Mouse (Mus musculus) G1E (cell line): Measurements from ENCODE around the gene Foxk1.

ENCODE experiments used
- CTCF ChIP-seq: IDR thresholded peaks from 2 replicates; pipeline ENCODE4 v1.5.1; 2012; ENCODE audit warnings: low read depth, low read length, inconsistent platforms, mixed read lengths
- GATA1 ChIP-seq: IDR thresholded peaks from 2 replicates; pipeline ENCODE4 v1.6.1; 2012; ENCODE audit warnings: borderline replicate concordance, low read length, inconsistent platforms, mixed read lengths
- GATA2 ChIP-seq: IDR thresholded peaks from 2 replicates; pipeline ENCODE4 v1.6.1; 2012; ENCODE audit warnings: low read depth, low read length, inconsistent platforms, borderline replicate concordance
- POLR2AphosphoS5 ChIP-seq: IDR thresholded peaks from 2 replicates; pipeline ENCODE4 v1.6.1; 2012; ENCODE audit warnings: low read depth, low read length, inconsistent platforms; ENCODE audit not compliant: insufficient replicate concordance
- TAL1 ChIP-seq: conservative IDR thresholded peaks from 2 replicates; pipeline ENCODE4 v1.6.1; 2012; ENCODE audit warnings: low read depth, low read length, inconsistent platforms, mixed read lengths

- no peak for TF ChIP-seq GATA1
- no peak for TF ChIP-seq CTCF
- no peak for TF ChIP-seq TAL1
- no peak for TF ChIP-seq POLR2AphosphoS5
- TF ChIP-seq GATA2 = no peak
Observed at GRCm38 (mm10) chr5:142432695-142433094, 31.4 kb downstream of the Foxk1 start.
